Mouse (Mus musculus): Measurements from ENCODE around the gene Trim10. TPM values are rescaled to one million over a fixed set of nuclear protein-coding genes. Genes with fewer than 3 reads are reported as not detected.
"Not testable (repeated sequence)": the region's sequence is repeated elsewhere in the genome, so short reads cannot be mapped to it uniquely, and the experiment has no call there.

The Trim10 gene
- polyA plus RNA-seq, 1 experiment from 2014 or later = 32.3 TPM

DNA sequence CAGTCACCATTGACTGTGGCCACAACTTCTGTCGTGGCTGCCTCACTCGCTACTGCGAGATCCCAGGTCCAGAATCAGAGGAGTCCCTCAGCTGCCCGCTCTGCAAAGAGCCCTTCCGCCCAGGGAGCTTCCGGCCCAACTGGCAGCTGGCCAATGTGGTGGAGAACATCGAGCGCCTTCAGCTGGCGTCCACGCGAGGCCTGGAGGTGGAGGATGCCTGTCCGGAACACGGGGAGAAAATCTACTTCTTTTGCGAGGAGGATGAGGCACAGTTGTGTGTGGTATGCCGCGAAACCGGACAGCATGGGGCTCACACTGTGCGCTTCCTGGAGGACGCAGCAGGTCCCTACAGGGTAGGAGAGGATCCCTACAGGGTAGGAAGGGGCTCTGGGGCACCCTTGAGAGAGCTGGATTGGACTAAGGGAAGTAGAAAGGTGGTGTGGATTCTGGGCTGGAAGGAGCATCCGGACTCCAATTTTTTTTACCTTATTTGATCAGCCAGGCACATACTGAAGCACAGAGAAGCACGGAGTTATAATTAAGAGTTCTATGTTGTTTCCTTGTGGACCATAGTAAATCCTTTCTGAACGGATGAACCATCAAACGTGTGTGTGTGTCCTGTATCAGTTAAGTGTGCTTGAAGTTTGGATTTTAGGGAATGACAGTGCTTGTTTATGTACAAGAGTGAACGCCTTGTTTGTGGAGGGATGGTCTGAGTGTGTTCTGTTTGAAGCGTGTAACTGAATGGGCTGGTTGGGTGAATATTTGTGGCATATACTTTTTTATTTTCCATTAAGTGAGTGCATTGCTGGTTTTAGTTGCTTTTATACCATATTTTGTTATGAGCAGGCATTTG lies 809 bp downstream of the Trim10 start:
- Histone ChIP-seq H3K9ac (ENCODE audit: low read depth, low read length) (peak overlapping the region; percentile 62), H3K36me3 (ENCODE audit: control insufficient read depth, insufficient read depth, low read length) (no peaks in the 10 kb centered on the region), H3K27ac (ENCODE audit: low read depth, low read length) (peak overlapping the region; percentile 70), H3K9me3 (replicated peaks; ENCODE audit: control insufficient read depth, low read length) (no peaks in the 10 kb centered on the region), H3K4me3 (ENCODE audit: low read depth, low read length) (peak overlapping the region; percentile 39), H3K4me2 (peak overlapping the region; percentile 29), H3K27me3 (ENCODE audit: control insufficient read depth, insufficient read depth, low read length) (peaks cover 24% of the 10 kb centered on the region), H3K4me1 (ENCODE audit: control insufficient read depth, insufficient read depth, low read length) (peaks cover 3% of the 10 kb centered on the region; the same call in 1 of the 2 replicates)
- ATAC-seq (replicated peaks; ENCODE audit: insufficient number of reproducible peaks, low FRiP score, low TSS enrichment) = 0 out of 2 replicates have a peak, but pooled peaks have one; percentile 20
- WGBS (ENCODE audit: insufficient replicate concordance) = 62% methylated on average over 25 of the region's 25 CpGs

GRCm38 (mm10) chr17:36874636-36875035 lies 5.3 kb downstream of the Trim10 start:
- H3K4me2 ChIP-seq = no peak overlapping the region
- no peaks in the 10 kb centered on the region for H3K36me3 ChIP-seq (ENCODE audit: control insufficient read depth, insufficient read depth, low read length)
- no peak overlapping the region for H3K27ac ChIP-seq (ENCODE audit: low read depth, low read length)
- no peaks in the 10 kb centered on the region for H3K9me3 ChIP-seq (replicated peaks; ENCODE audit: control insufficient read depth, low read length)
- no peak overlapping the region for H3K4me3 ChIP-seq (ENCODE audit: low read depth, low read length)
- H3K9ac ChIP-seq (ENCODE audit: low read depth, low read length) = no peak overlapping the region
- peaks cover 2% of the 10 kb centered on the region; the same call in 1 of the 2 replicates for H3K27me3 ChIP-seq (ENCODE audit: control insufficient read depth, insufficient read depth, low read length)
- H3K4me1 ChIP-seq (ENCODE audit: control insufficient read depth, insufficient read depth, low read length) = no peaks in the 10 kb centered on the region
- WGBS (ENCODE audit: insufficient replicate concordance) = 55% methylated on average over 4 of the region's 4 CpGs
- ATAC-seq (replicated peaks; ENCODE audit: insufficient number of reproducible peaks, low FRiP score, low TSS enrichment) = no peak

GRCm38 (mm10) chr17:36883350-36883749 lies 14.0 kb downstream of the Trim10 start:
- no peaks in the 10 kb centered on the region for H3K4me1 ChIP-seq (ENCODE audit: control insufficient read depth, insufficient read depth, low read length)
- no peak for ATAC-seq (replicated peaks; ENCODE audit: insufficient number of reproducible peaks, low FRiP score, low TSS enrichment)
- H3K9me3 ChIP-seq (replicated peaks; ENCODE audit: control insufficient read depth, low read length) = no peaks in the 10 kb centered on the region
- H3K9ac ChIP-seq (ENCODE audit: low read depth, low read length) = no peak overlapping the region
- H3K36me3 ChIP-seq (ENCODE audit: control insufficient read depth, insufficient read depth, low read length) = no peaks in the 10 kb centered on the region
- no peak overlapping the region for H3K4me3 ChIP-seq (ENCODE audit: low read depth, low read length)
- no peak overlapping the region for H3K27ac ChIP-seq (ENCODE audit: low read depth, low read length)
- H3K27me3 ChIP-seq (ENCODE audit: control insufficient read depth, insufficient read depth, low read length) = no peaks in the 10 kb centered on the region
- no peak overlapping the region for H3K4me2 ChIP-seq
- 79% methylated on average over 2 of the region's 2 CpGs for WGBS (ENCODE audit: insufficient replicate concordance)

GRCm38 (mm10) chr17:36885132-36885790 lies 15.9 kb downstream of the Trim10 start:
- ATAC-seq (replicated peaks; ENCODE audit: insufficient number of reproducible peaks, low FRiP score, low TSS enrichment) = no peak
- Histone ChIP-seq H3K36me3 (ENCODE audit: control insufficient read depth, insufficient read depth, low read length) (no peaks in the 10 kb centered on the region), H3K4me3 (ENCODE audit: low read depth, low read length) (no peak overlapping the region), H3K4me2 (no peak overlapping the region), H3K27me3 (ENCODE audit: control insufficient read depth, insufficient read depth, low read length) (peaks cover 5% of the 10 kb centered on the region; the same call in 1 of the 2 replicates), H3K27ac (ENCODE audit: low read depth, low read length) (no peak overlapping the region), H3K9ac (ENCODE audit: low read depth, low read length) (no peak overlapping the region), H3K9me3 (replicated peaks; ENCODE audit: control insufficient read depth, low read length) (no peaks in the 10 kb centered on the region), H3K4me1 (ENCODE audit: control insufficient read depth, insufficient read depth, low read length) (no peaks in the 10 kb centered on the region)
- 88% methylated on average over 12 of the region's 12 CpGs for WGBS (ENCODE audit: insufficient replicate concordance)

GRCm38 (mm10) chr17:36890073-36890903 lies 20.9 kb downstream of the Trim10 start, which contains the start of gene Trim40:
TSS of gene Trim40 (minus strand) at chr17:36890123.
- 84% methylated on average over 5 of the region's 5 CpGs for WGBS (ENCODE audit: insufficient replicate concordance)
- Histone ChIP-seq H3K4me3 (ENCODE audit: low read depth, low read length) (no peak within 1 kb of the TSS), H3K36me3 (ENCODE audit: control insufficient read depth, insufficient read depth, low read length) (no peaks in the 10 kb centered on the region), H3K9ac (ENCODE audit: low read depth, low read length) (no peak within 1 kb of the TSS), H3K4me1 (ENCODE audit: control insufficient read depth, insufficient read depth, low read length) (no peaks in the 10 kb centered on the region), H3K27me3 (ENCODE audit: control insufficient read depth, insufficient read depth, low read length) (peaks cover 7% of the 10 kb centered on the region; the same call in 1 of the 2 replicates), H3K27ac (ENCODE audit: low read depth, low read length) (no peak within 1 kb of the TSS), H3K4me2 (no peak within 1 kb of the TSS), H3K9me3 (replicated peaks; ENCODE audit: control insufficient read depth, low read length) (no peaks in the 10 kb centered on the region)
- no peak for ATAC-seq (replicated peaks; ENCODE audit: insufficient number of reproducible peaks, low FRiP score, low TSS enrichment)

DNA sequence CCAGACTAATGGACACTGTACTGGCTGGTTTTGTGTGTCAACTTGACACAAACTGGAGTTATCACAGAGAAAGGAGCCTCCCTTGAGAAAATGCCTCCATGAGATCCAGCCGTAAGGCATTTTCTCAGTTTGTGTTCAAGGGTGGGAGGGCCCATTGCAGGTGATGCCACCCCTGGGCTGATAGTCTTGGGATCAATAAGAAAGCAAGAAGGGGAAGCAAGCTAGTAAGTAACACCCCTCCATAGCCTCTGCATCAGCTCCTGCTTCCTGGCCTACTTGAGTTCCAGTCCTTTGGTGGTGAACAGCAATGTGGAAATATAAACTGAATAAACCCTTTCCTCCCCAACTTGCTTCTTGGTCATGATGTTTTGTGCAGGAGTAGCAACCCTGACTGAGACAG lies 22.1 kb downstream of the Trim10 start:
- H3K9ac ChIP-seq (ENCODE audit: low read depth, low read length); H3K27ac ChIP-seq (ENCODE audit: low read depth, low read length); H3K36me3 ChIP-seq (ENCODE audit: control insufficient read depth, insufficient read depth, low read length); ATAC-seq (replicated peaks; ENCODE audit: insufficient number of reproducible peaks, low FRiP score, low TSS enrichment); H3K27me3 ChIP-seq (ENCODE audit: control insufficient read depth, insufficient read depth, low read length); H3K4me3 ChIP-seq (ENCODE audit: low read depth, low read length); H3K4me1 ChIP-seq (ENCODE audit: control insufficient read depth, insufficient read depth, low read length); H3K9me3 ChIP-seq (replicated peaks; ENCODE audit: control insufficient read depth, low read length); H3K4me2 ChIP-seq: not testable (repeated sequence)
- 76% methylated on average over 1 of the region's 1 CpGs for WGBS (ENCODE audit: insufficient replicate concordance)

GRCm38 (mm10) chr17:36892362-36892761 lies 23.0 kb downstream of the Trim10 start:
- Histone ChIP-seq H3K27me3 (ENCODE audit: control insufficient read depth, insufficient read depth, low read length) (peaks cover 7% of the 10 kb centered on the region; the same call in 1 of the 2 replicates), H3K4me2 (no peak overlapping the region), H3K27ac (ENCODE audit: low read depth, low read length) (no peak overlapping the region), H3K4me1 (ENCODE audit: control insufficient read depth, insufficient read depth, low read length) (no peaks in the 10 kb centered on the region), H3K9ac (ENCODE audit: low read depth, low read length) (no peak overlapping the region), H3K4me3 (ENCODE audit: low read depth, low read length) (no peak overlapping the region), H3K9me3 (replicated peaks; ENCODE audit: control insufficient read depth, low read length) (no peaks in the 10 kb centered on the region), H3K36me3 (ENCODE audit: control insufficient read depth, insufficient read depth, low read length) (no peaks in the 10 kb centered on the region)
- ATAC-seq (replicated peaks; ENCODE audit: insufficient number of reproducible peaks, low FRiP score, low TSS enrichment) = no peak
- WGBS (ENCODE audit: insufficient replicate concordance) = 24% methylated on average over 2 of the region's 2 CpGs

- Histone ChIP-seq H3K4me3 (ENCODE audit: low read depth, low read length) (no peak overlapping the region), H3K4me1 (ENCODE audit: control insufficient read depth, insufficient read depth, low read length) (no peaks in the 10 kb centered on the region), H3K4me2 (no peak overlapping the region), H3K27me3 (ENCODE audit: control insufficient read depth, insufficient read depth, low read length) (peaks cover 7% of the 10 kb centered on the region; the same call in 1 of the 2 replicates), H3K36me3 (ENCODE audit: control insufficient read depth, insufficient read depth, low read length) (no peaks in the 10 kb centered on the region), H3K27ac (ENCODE audit: low read depth, low read length) (no peak overlapping the region), H3K9me3 (replicated peaks; ENCODE audit: control insufficient read depth, low read length) (no peaks in the 10 kb centered on the region), H3K9ac (ENCODE audit: low read depth, low read length) (no peak overlapping the region)
- no peak for ATAC-seq (replicated peaks; ENCODE audit: insufficient number of reproducible peaks, low FRiP score, low TSS enrichment)
- 45% methylated on average over 5 of the region's 5 CpGs for WGBS (ENCODE audit: insufficient replicate concordance)
Measured at GRCm38 (mm10) chr17:36893387-36893786, 24.0 kb downstream of the Trim10 start.
